9 mouse cellular contexts compared by ENCODE assay signal in the genomic region with DNA sequence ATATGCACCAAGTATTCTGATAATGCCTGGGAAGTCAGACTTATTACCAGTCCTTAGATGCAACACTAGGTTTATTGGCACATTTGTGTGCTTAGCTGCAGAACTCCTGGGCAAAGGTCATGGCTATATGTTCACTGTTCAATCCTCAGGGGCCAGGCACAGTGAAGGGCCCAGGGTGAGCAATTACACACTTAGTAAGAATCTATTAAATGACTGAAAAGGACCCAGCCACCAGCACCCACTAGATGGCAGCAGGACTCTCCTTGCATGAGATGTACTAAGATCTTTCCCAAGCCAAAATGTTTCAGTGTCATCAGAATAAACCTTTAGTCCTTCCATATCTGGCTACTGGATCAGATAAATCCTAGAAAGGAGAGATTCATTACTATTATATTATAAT. TPM values are rescaled to one million over a fixed set of nuclear protein-coding genes. Genes with fewer than 3 reads are reported as not detected.
DNase-seq lines count a peak whose midpoint lies in the region; ATAC-seq lines count a peak whose summit lies in the region.
"Had no signal": no experiment of that assay in that cellular context is flagged by ENCODE, and none has a peak within 500 bp of the region (broad histone marks: within the 10 kb centered on the region; RNA-seq: fewer than 3 reads in every experiment).

No protein-coding gene starts in this region.

- no peak for ATAC-seq in megakaryocyte-erythroid progenitor cell, adult 5-6 weeks (replicated peaks; ENCODE audit: low FRiP score, low TSS enrichment, poor library complexity, severe bottlenecking)

- DNase-seq in gastrocnemius, postnatal 10 days, result peak; percentile 16
- no peak for DNase-seq in gastrocnemius, adult 8-10 months (ENCODE audit: low spot score in 2 of 2)
- peak; percentile 33 to 35 for DNase-seq in cerebellum, adult 18-20 months
- DNase-seq in frontal cortex, adult 2 months (ENCODE audit: extremely low spot score in 1 of 2, low spot score in 1 of 2), result peak; percentile 16 to 82
- DNase-seq in kidney, adult 9 months, result peak; percentile 81
- peak; percentile 63 for DNase-seq in left cerebral cortex, postnatal 4 days
- peak; percentile 13 for DNase-seq in retina, adult 2 months (ENCODE audit: low read depth, low spot score)

- intact Hi-C loops in left cerebral cortex, postnatal 4 days (cut with DNase I), result loop anchor here (5.0 to 10.0 kb wide), 2 partner anchors 251 to 408 kb away; no protein-coding TSS in a partner anchor

RNA-seq across cellular contexts. Expression of gene Cyp2j7, which starts 37.4 kb away (rescaled TPM):
- total RNA-seq in gastrocnemius, postnatal 10 days (2021), result not detected
- total RNA-seq in gastrocnemius, adult 8-10 months (2022), result not detected
- polyA plus RNA-seq in frontal cortex, adult 2 months (2012; rRNA removed), result not detected in 2 replicates
- not detected for total RNA-seq in left cerebral cortex, postnatal 4 days (2021)
- total RNA-seq in megakaryocyte-erythroid progenitor cell, adult 5-6 weeks (2014; fragmentation: Nextera tagmentation), result not detected in 2 replicates
- not detected in 2 replicates for total RNA-seq in megakaryocyte-erythroid progenitor cell, adult 5-6 weeks (2017)
- polyA plus RNA-seq: heart, embryonic 15.5 days had no signal

Comparison
In these comparisons a context has a peak if more than half of its experiments do, and no peak if none do; other contexts are left out.
1. DNase-seq: peak in gastrocnemius, postnatal 10 days (single experiment), cerebellum, adult 18-20 months (2 of 2), frontal cortex, adult 2 months (2 of 2), kidney, adult 9 months (single experiment), left cerebral cortex, postnatal 4 days (single experiment) and retina, adult 2 months (single experiment); none in gastrocnemius, adult 8-10 months (0 of 2).